Mouse (Mus musculus) MEL (cell line): ENCODE data around the gene Rnf227.

ENCODE experiments used
- CTCF ChIP-seq, 3 experiments: IDR thresholded peaks in 2 of 3; conservative IDR thresholded peaks in 1 of 3; 2 replicates each; pipeline ENCODE4 v1.5.1; 2011 to 2012; ENCODE audit warnings: low read length in 3 of 3, low read depth in 2 of 3, mild to moderate bottlenecking in 2 of 3, improper control_type of control experiment in 1 of 3, inconsistent platforms in 1 of 3, mixed read lengths in 1 of 3, moderate library complexity in 1 of 3; ENCODE audit not compliant: control insufficient read depth in 1 of 3, insufficient read depth in 1 of 3, poor library complexity in 1 of 3, severe bottlenecking in 1 of 3
- E2F4 ChIP-seq: IDR thresholded peaks from 2 replicates; pipeline ENCODE4 v1.6.1; 2011; ENCODE audit warnings: low read depth, low read length, improper control_type of control experiment, borderline replicate concordance
- POLR2A ChIP-seq, 2 experiments: IDR thresholded peaks; 2 replicates each; pipeline ENCODE4 v1.6.1; 2011 to 2012; ENCODE audit warnings: low read length in 2 of 2, mild to moderate bottlenecking in 2 of 2, control low read depth in 1 of 2, improper control_type of control experiment in 1 of 2, low read depth in 1 of 2, moderate library complexity in 1 of 2; ENCODE audit not compliant: control insufficient read depth in 1 of 2, insufficient read depth in 1 of 2, poor library complexity in 1 of 2
- TAL1 ChIP-seq: IDR thresholded peaks from 2 replicates; pipeline ENCODE4 v1.6.1; 2012; ENCODE audit warnings: mild to moderate bottlenecking, inconsistent platforms, low read length, moderate library complexity, mixed read lengths
- TBP ChIP-seq: IDR thresholded peaks from 2 replicates; pipeline ENCODE4 v1.8.0; 2011; ENCODE audit warnings: low read depth, low read length, improper control_type of control experiment
- TCF12 ChIP-seq: IDR thresholded peaks from 2 replicates; pipeline ENCODE4 v1.6.1; 2014; ENCODE audit warnings: low read depth, mild to moderate bottlenecking, inconsistent platforms, low read length, improper control_type of control experiment, moderate library complexity
- UBTF ChIP-seq: IDR thresholded peaks from 2 replicates; pipeline ENCODE4 v1.6.1; 2012; ENCODE audit warnings: low read depth, mild to moderate bottlenecking, inconsistent platforms, low read length, improper control_type of control experiment, moderate library complexity, borderline replicate concordance; ENCODE audit not compliant: insufficient read depth
- ZMIZ1 ChIP-seq: IDR thresholded peaks from 2 replicates; pipeline ENCODE4 v1.6.1; 2012; ENCODE audit warnings: low read depth, mild to moderate bottlenecking, inconsistent platforms, low read length, improper control_type of control experiment, moderate library complexity

DNA sequence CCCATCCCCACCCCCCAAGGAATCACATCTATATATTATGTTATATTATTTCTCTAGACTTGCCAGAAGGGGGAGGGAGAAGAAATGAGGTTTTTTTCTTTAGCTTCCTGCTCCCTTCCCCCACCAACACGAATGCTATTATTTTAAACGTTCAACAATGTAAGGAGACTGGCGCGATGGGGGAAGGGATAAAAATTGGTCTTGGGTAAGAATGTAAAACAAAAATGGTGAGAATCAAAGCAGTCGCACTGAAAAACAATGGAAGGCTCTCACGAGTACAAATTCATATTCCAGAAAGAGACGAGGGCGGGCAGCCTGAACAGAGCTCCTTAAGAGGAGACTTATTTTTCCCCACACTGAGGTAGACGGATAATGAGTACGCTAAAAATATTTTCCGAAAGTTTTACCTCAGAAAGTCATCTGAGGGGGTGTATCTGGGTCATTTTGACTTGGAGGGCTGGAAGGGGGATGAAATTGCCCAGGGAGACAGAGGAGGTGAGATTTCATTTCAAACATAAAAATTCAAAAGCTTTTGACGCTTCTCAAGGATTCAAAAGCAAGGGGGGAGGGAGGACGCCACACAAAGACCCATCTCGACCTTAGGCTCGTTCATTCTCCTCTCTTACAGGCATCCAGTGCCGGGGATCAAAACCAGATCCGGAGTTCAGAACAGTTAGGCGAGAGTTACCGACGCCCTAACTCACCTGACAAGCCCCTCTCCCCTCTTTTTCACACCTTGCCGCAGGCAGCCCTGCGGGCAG, 26.8 kb downstream of the Rnf227 start:
- TF ChIP-seq ZMIZ1 (no peak), UBTF (no peak), CTCF (IDR thresholded peaks at IDR 0.05 in 2 of 3, conservative IDR thresholded peaks at IDR 0.05 in 1 of 3; ENCODE audit: control insufficient read depth in 1 of 3, insufficient read depth in 1 of 3, low read depth in 2 of 3, low read length in 3 of 3, poor library complexity in 1 of 3, severe bottlenecking in 1 of 3) (no peak), TCF12 (peak; percentile 58), POLR2A (IDR thresholded peaks at IDR 0.05; ENCODE audit: control insufficient read depth in 1 of 2, insufficient read depth in 1 of 2, low read depth in 1 of 2, low read length in 2 of 2, poor library complexity in 1 of 2) (peak in 1 of 2 experiments; percentile 37; a peak in 1 of 4 replicates), E2F4 (no peak), TBP (no peak; the same call in 1 of the 2 replicates), TAL1 (no peak)
